Mouse (Mus musculus) right cerebral cortex, adult 2 months (tissue): ENCODE measurements around the gene Ap1b1.

Source experiments
- DNase-seq, 2 experiments: peaks; one replicate each; pipeline ENCODE4 v3.0.0; 2021 to 2022; ENCODE audit warnings: low spot score in 2 of 2

The Ap1b1 gene

GRCm38 (mm10) chr11:4986695-4987486 is at the start of gene Ap1b1:
Ap1b1 (plus strand) TSS chr11:4986824.
- peak; percentile 84 to 90 for DNase-seq

GRCm38 (mm10) chr11:4946530-4946929 is 40.1 kb upstream of the Ap1b1 start:
- DNase-seq = peak; percentile 41

DNA sequence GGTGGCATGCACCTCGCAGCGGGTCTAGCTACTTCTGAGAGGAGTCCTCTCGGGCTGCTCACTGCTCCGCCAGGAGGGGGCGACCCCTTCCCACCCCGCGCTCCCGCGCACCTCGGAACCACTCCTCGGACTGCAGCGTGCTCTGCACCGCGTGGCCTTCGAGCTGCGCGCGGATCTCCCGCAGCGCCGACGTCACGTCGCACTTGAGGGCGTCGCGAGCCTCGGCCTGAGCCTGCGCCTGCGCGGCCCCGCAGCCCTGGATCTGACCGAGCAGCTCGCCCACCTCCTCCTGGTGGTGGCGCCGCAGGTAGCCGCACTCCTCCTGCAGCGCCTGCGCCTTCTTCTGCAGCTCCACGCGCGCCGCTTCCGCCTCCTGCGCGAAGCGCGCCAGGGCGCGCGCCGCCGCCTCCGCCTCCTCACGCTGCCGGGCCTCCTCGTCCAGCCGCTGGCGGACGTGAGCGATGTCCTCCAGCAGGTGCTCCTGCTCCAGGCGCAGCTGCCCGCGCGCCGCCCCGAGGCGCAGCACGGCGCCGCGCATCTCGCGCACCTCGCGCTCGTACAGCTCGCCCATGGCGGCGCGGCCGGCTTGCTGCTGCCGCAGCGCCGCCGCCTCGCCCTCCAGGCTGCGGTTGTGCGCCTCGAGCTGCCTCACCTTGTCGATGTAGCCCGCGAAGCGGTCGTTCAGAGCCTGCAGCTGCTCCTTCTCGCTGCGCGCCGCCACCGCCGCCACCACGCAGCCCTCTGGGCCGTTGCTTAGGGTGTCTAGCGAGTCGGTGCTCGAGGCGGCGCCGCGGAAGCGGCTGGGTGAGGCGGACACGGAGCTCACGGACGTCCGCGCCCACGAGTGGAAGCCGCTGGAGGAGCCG is 39.4 kb upstream of the Ap1b1 start:
- DNase-seq = peak; percentile 85 to 88

DNA sequence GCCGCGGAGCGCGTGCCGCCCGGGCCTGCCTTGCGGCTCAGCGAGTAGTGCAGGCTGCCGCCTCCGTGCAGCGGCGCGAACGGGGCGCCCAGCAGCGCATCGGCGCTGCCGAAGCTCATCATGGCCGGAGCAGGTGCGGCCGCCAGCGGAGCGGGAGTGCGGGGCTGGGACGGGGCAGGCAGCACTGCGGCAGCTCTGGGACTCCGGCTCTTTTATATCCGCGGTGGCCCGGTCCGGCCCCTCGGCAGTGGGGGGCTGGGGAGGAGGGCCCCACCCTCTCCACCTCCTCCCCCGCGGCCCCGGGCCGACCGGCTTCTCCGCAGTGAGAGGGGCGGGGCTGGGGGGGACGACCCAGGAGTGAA is 38.8 kb upstream of the Ap1b1 start, which contains the start of gene Nefh:
Nefh (minus strand) TSS at position 252 of the 362 bp plus-strand sequence.
- no peak for DNase-seq

- peak in 1 of 2 experiments; percentile 36 for DNase-seq
These were observed 37.8 kb upstream of the Ap1b1 start for GRCm38 (mm10) chr11:4948792-4949191.

DNA sequence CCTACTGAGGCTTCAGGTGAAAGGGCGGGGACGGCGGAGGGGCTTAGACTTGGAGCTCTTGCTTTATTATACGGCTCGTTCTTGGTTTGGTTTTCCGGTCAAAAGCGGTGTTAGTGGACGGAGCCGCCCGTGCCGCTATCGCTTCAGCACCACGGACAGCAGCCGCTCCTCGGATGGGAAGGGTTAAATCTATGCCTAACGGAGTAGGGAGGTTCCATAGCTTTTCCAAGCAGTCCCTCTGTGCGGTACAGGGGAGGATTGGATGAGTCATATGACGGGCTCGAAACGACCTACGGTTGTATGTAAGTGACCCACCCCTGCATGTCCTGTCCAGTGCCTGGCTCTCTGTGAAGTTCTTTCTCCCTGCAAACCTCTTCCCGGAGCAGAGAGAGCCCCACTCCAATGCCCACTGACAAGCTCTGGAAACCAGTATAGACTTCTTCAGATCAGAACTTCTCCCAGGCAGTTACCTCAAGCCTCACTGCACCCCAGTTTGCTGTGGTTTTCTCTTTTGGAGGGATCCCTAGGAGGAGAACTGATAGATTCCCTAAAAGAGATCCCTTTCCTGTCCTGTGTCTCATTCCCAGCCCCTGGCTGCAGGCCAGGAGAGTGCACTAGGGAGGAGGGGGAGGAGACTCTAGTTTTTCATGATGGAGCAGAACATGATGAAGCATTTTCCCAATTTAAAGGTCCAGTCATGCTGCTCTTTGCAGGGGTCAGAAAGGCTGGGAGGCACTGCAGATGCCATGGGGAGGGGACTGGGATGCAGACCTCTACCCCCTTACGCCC is 37.2 kb upstream of the Ap1b1 start:
- peak; percentile 40 to 60 for DNase-seq

GRCm38 (mm10) chr11:4953401-4953800 is 33.2 kb upstream of the Ap1b1 start:
- no peak for DNase-seq

DNA sequence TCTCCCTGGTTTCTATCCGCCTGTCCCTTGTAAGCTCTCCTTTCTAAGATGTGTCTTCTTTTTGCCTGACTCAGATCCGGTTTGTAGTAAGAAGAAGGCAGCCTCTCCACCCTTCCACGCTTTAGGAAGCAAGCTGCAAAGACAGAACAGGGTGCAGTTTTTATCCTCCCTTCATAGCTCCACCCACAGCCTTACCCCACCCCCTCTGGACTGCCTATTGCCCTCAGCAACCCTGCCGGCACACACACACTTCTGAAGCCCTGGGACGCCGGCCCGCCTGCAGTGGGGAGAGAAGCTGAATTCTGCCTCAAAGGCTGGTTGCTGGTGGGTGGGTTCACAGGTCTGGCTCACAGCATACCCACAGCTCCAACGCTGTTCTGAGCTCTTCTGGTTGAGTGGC is 32.7 kb upstream of the Ap1b1 start:
- DNase-seq = peak; percentile 49 to 65

DNA sequence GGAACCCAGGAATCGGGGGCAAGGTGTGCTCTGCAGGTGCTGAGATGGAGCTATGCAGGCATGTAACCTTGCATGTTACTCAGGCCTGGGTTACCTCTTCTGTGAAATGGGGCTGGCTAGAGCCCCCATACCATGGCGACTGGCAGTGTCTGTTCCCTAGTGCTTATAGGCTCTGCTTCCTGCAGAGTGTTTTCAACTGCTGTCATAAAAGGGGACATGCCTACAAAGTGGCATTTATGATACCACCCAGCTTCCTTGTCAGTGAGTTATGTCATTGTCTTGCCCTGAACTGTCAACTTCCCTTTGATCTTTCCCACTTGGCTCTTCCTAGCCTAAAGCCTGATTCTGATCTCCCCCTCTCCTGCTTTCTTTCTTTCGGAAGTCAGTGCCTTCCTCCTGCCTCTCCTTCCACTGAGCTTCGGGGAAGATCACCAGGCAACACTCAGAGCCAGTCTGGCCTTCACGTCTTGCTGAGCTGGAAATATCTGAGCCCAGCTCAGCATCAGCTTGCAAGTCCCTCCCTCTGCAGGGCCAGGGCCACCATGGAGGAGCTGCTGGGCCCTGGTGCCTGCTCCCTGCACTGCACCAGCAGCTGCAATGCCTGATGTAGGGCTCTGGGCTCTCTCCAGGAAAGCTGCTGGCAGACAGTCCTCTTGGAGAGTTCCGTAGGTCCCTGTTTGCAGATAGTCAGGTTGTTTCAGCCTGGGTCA is 23.4 kb upstream of the Ap1b1 start:
- no peak for DNase-seq

DNA sequence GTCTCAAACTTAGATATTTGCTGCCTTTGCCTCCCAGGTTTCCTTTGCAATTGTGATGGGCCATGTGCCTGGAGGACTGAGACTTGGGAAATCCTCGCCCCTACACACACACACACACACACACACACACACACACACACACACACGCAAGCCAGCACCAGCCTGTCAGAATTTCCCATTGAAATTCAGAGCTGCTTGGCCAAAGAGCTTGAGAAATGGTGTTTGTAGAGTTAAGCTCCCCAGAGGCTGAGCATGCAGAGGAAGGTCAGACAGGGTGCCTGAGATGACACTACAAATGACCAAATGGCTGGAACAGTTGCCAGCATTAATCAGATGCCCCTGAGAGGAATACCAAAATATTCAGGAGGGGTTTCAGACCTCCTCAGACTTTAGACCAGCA is 20.3 kb upstream of the Ap1b1 start:
- no peak for DNase-seq

- no peak for DNase-seq
These were observed 19.7 kb upstream of the Ap1b1 start for GRCm38 (mm10) chr11:4966888-4967287.

GRCm38 (mm10) chr11:4967549-4967948 is 19.1 kb upstream of the Ap1b1 start:
- no peak for DNase-seq

- DNase-seq = no peak
These were observed 18.2 kb upstream of the Ap1b1 start for GRCm38 (mm10) chr11:4968376-4968775.

GRCm38 (mm10) chr11:4972967-4973870 is 13.4 kb upstream of the Ap1b1 start:
- peak; percentile 70 to 71 for DNase-seq

DNA sequence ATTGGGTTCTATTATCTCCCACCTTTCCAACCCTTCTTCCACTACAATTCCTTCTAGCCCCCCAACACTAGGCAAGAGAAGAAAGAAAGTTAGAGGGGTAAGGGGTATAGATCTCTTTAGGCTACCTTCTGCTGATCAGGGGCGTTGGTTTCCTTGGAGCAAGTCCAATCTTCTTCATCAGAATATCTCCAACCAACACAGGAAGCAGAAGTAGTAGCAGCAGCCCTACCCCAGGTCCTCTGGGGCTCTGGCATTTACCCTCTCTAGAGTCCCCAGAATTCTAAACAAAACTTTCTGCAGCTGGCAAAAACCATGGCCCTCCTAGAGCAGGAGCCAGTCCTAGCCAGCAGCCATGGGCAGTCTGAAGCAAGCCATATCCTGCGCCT is 12.8 kb upstream of the Ap1b1 start:
- no peak for DNase-seq

DNA sequence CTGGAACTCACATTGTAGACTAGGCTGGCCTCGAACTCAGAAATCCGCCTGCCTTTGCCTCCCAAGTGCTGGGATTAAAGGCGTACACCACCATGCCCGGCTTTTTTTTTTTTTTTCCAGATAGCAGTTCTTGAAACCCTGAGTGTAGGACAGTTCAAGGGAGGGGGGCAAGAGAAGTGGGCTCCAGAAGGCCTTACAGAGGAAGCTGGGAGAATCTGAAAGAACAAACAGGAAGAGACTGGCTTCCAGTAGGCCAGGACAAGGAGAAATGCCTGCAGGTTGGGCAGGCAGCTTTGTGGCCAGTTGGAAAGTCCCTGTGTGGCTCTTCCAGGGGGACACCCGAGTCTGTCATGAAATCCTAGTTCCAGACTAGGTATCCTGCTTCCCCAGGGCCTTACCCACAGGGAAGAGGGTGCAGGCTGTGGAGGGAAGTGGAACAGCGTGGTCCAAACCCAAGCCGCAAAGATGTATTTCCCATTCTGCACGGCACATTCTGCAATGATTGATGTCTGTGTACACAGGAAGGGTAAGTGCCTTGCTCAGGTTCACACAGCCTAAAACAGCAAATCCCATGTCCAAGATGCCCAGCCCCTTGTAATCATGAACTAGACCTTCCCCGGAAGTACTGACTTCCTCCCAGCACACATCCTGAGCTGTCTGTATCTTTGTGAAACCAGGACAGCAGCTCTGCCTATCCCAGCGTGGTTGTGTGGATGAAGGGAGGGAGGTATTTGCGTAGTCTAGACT is 12.1 kb upstream of the Ap1b1 start:
- DNase-seq = no peak

- peak; percentile 55 to 71 for DNase-seq
These were observed 11.0 kb upstream of the Ap1b1 start for GRCm38 (mm10) chr11:4975623-4976022.

- DNase-seq = no peak
These were observed 3.6 kb upstream of the Ap1b1 start for GRCm38 (mm10) chr11:4983010-4983409.

DNA sequence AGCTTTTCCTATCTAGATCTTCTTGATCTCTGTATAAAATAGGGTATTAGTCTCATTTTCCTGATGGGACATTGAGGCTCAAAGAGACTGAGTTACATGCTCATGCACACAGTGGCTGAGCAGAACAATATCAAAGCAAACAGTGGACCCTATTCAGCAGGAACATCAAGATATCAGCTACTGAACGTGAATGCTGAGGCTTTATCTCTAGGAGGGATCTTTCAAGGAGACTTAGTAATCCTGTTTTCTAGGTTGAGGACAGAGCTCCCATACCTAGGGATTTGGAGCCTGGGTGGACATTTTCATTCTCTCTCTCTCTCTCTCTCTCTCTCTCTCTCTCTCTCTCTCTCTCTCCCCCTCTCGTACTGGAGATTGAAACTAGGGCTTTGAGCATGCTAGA is 3.1 kb upstream of the Ap1b1 start:
- DNase-seq = no peak

DNA sequence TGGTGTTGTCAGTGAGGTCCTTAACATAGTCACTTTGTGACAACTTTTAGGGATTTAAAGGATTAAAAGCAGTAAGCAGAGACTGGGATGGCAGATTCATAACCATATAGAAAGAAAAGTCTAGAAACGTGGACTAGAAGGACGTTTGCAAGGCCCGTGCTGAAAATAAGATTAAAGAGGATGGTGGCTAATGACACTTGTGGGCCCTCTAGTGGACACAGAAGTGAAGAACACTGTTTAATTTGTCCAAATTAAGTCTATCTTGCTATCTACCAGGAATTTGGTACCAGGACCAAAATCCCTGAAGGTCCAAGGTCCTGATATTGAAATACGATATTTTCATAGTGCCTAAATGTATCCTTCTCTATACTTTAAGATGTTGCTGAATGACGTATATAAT is 2.4 kb upstream of the Ap1b1 start:
- DNase-seq = peak; percentile 43 to 51
